Mouse (Mus musculus) effector memory CD4-positive, alpha-beta T cell, adult 7 months (primary cell): ENCODE results near the gene Zc3hav1l. TPM values are rescaled to one million over a fixed set of nuclear protein-coding genes. Genes with fewer than 3 reads are reported as not detected.

Experiments used
- polyA plus RNA-seq: library from polyadenylated mRNA; unstranded; fragments of 100-300 nt; shearing (Covaris generic); gene quantifications from one replicate; pipeline ENCODE4 v1.2.1, GENCODE M21; 2017

Gene Zc3hav1l
- polyA plus RNA-seq: 0.10 TPM

DNA sequence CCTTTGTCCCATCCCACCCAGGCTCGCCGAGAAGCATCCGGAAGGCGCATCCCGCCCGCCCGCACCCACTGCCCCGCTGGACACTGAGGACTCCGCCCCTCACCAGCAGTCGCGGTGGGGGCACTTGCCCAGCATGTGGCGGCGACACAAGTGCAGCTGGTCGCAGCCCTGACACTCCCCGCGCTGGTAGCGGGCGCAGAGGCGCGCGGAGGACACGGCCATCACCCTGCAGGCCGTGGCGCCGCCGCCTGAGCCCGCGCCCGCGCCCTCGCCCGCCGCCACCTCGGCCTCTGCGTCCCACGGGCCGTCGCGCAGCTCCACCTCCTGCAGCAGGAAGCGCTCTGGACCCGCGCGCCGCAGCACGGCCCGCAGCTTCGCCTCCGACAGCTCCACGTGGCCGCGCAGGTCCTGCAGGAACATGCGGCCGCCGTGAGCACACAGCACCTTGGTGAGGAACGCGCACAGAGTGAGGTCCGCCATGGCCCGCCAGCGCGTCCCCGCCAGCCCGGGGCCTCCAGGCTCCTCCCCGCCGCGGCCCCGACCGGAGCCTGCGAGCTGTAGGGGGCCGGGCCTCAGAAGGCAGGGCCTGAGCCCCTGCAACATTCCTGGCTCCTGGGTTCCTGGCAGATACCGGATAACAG is at the start of gene Zc3hav1l:
Zc3hav1l (minus strand) TSS at position 499 of the 641 bp plus-strand sequence.

GRCm38 (mm10) chr6:38253736-38254641 is 45.1 kb downstream of the Zc3hav1l start, which contains the start of gene D630045J12Rik:
D630045J12Rik (minus strand) TSS chr6:38254009.

Other genes starting within 250 kb of the Zc3hav1l start
- gene Tmem213, start 190.0 kb downstream of the Zc3hav1l start, polyA plus RNA-seq: not detected
- gene Atp6v0a4, start 174.7 kb downstream of the Zc3hav1l start, polyA plus RNA-seq: 1.1 TPM
- 0.27 TPM for gene D630045J12Rik, start 45.2 kb downstream of the Zc3hav1l start, polyA plus RNA-seq
- 299 TPM for gene Zc3hav1, start 55.3 kb upstream of the Zc3hav1l start, polyA plus RNA-seq
- gene Ttc26, start 82.2 kb upstream of the Zc3hav1l start, polyA plus RNA-seq: 1.7 TPM
- 25.9 TPM for gene Ubn2, start 134.7 kb upstream of the Zc3hav1l start, polyA plus RNA-seq
- gene Fmc1, start 234.2 kb upstream of the Zc3hav1l start, polyA plus RNA-seq: 54.6 TPM